Mouse (Mus musculus): ENCODE results near the gene Heyl. TPM values are rescaled to one million over a fixed set of nuclear protein-coding genes. Genes with fewer than 3 reads are reported as not detected.

Heyl gene
- 16.0 and 16.8 TPM in 2 replicates for polyA plus RNA-seq (2014; fragmentation: Nextera tagmentation; extraction: Ambion mirVana)

GRCm38 (mm10) chr4:123233492-123234084, at the start of gene Heyl:
Gene Heyl, plus strand, starts transcription at chr4:123233556.
- under 1% methylated on average over 49 of the region's 52 CpGs for WGBS
- peak within 1 kb of the TSS; percentile 87 for H3K4me2 ChIP-seq (ENCODE audit: low read length)
- DNase-seq (ENCODE audit: low spot score), result peak; percentile 74
- no peaks in the 10 kb centered on the region for H3K9me3 ChIP-seq (ENCODE audit: control insufficient read depth, low read length)
- H3K27me3 ChIP-seq (replicated peaks; ENCODE audit: control insufficient read depth, insufficient read depth, low read length), result peaks cover 7% of the 10 kb centered on the region
- peak; percentile 72 for ATAC-seq (replicated peaks; ENCODE audit: low FRiP score, low TSS enrichment, low read depth)
- H3K27ac ChIP-seq (ENCODE audit: low read depth), result peak within 1 kb of the TSS; percentile 22; the same call in 1 of the 2 replicates
- H3K9ac ChIP-seq (ENCODE audit: low read length), result peak within 1 kb of the TSS; percentile 39
- peaks cover 28% of the 10 kb centered on the region for H3K4me1 ChIP-seq (replicated peaks; ENCODE audit: control insufficient read depth, insufficient read depth, low read length)
- no peaks in the 10 kb centered on the region for H3K36me3 ChIP-seq (ENCODE audit: control insufficient read depth, insufficient read depth, low read length)
- peak within 1 kb of the TSS; percentile 46 for H3K4me3 ChIP-seq (ENCODE audit: low read depth, low read length)

GRCm38 (mm10) chr4:123184816-123185215, 48.5 kb upstream of the Heyl start:
- Histone ChIP-seq H3K4me3 (ENCODE audit: low read depth, low read length) (no peak overlapping the region), H3K4me1 (replicated peaks; ENCODE audit: control insufficient read depth, insufficient read depth, low read length) (peaks cover 6% of the 10 kb centered on the region; the same call in 1 of the 2 replicates), H3K9ac (ENCODE audit: low read length) (no peak overlapping the region), H3K27me3 (replicated peaks; ENCODE audit: control insufficient read depth, insufficient read depth, low read length) (peaks cover 36% of the 10 kb centered on the region), H3K27ac (ENCODE audit: low read depth) (no peak overlapping the region), H3K4me2 (ENCODE audit: low read length) (no peak overlapping the region), H3K36me3 (ENCODE audit: control insufficient read depth, insufficient read depth, low read length) (no peaks in the 10 kb centered on the region), H3K9me3 (ENCODE audit: control insufficient read depth, low read length) (no peaks in the 10 kb centered on the region)
- DNase-seq (ENCODE audit: low spot score) (no peak), ATAC-seq (replicated peaks; ENCODE audit: low FRiP score, low TSS enrichment, low read depth) (no peak)
- 45% methylated on average over 3 of the region's 3 CpGs for WGBS

GRCm38 (mm10) chr4:123192336-123192735, 41.0 kb upstream of the Heyl start:
- Histone ChIP-seq H3K9me3 (ENCODE audit: control insufficient read depth, low read length) (no peaks in the 10 kb centered on the region), H3K36me3 (ENCODE audit: control insufficient read depth, insufficient read depth, low read length) (no peaks in the 10 kb centered on the region), H3K4me2 (ENCODE audit: low read length) (no peak overlapping the region), H3K4me1 (replicated peaks; ENCODE audit: control insufficient read depth, insufficient read depth, low read length) (no peaks in the 10 kb centered on the region), H3K27me3 (replicated peaks; ENCODE audit: control insufficient read depth, insufficient read depth, low read length) (no peaks in the 10 kb centered on the region; the same call in 1 of the 2 replicates), H3K9ac (ENCODE audit: low read length) (no peak overlapping the region), H3K4me3 (ENCODE audit: low read depth, low read length) (no peak overlapping the region), H3K27ac (ENCODE audit: low read depth) (no peak overlapping the region)
- DNase-seq (ENCODE audit: low spot score) (no peak), ATAC-seq (replicated peaks; ENCODE audit: low FRiP score, low TSS enrichment, low read depth) (no peak)
- 80% methylated on average over 11 of the region's 11 CpGs for WGBS

- no peak overlapping the region for H3K9ac ChIP-seq (ENCODE audit: low read length)
- H3K27ac ChIP-seq (ENCODE audit: low read depth), result no peak overlapping the region
- ATAC-seq (replicated peaks; ENCODE audit: low FRiP score, low TSS enrichment, low read depth), result no peak
- 90% methylated on average over 11 of the region's 11 CpGs for WGBS
- no peaks in the 10 kb centered on the region; the same call in 1 of the 2 replicates for H3K27me3 ChIP-seq (replicated peaks; ENCODE audit: control insufficient read depth, insufficient read depth, low read length)
- no peak for DNase-seq (ENCODE audit: low spot score)
- no peak overlapping the region for H3K4me3 ChIP-seq (ENCODE audit: low read depth, low read length)
- no peaks in the 10 kb centered on the region for H3K36me3 ChIP-seq (ENCODE audit: control insufficient read depth, insufficient read depth, low read length)
- no peaks in the 10 kb centered on the region for H3K4me1 ChIP-seq (replicated peaks; ENCODE audit: control insufficient read depth, insufficient read depth, low read length)
- H3K9me3 ChIP-seq (ENCODE audit: control insufficient read depth, low read length), result no peaks in the 10 kb centered on the region
- H3K4me2 ChIP-seq (ENCODE audit: low read length), result no peak overlapping the region
Measured at GRCm38 (mm10) chr4:123193791-123194190, 39.6 kb upstream of the Heyl start.

- H3K27me3 ChIP-seq (replicated peaks; ENCODE audit: control insufficient read depth, insufficient read depth, low read length), result peaks cover 9% of the 10 kb centered on the region
- ATAC-seq (replicated peaks; ENCODE audit: low FRiP score, low TSS enrichment, low read depth) (no peak), DNase-seq (ENCODE audit: low spot score) (no peak)
Measured at GRCm38 (mm10) chr4:123196695-123197094, 36.7 kb upstream of the Heyl start.

GRCm38 (mm10) chr4:123200771-123201185, 32.6 kb upstream of the Heyl start:
- 0 out of 2 replicates have a peak, but pooled peaks cover 7% of the 10 kb centered on the region for H3K4me1 ChIP-seq (replicated peaks; ENCODE audit: control insufficient read depth, insufficient read depth, low read length)
- no peak overlapping the region for H3K27ac ChIP-seq (ENCODE audit: low read depth)
- WGBS, result 2% methylated on average over 15 of the region's 15 CpGs
- H3K9me3 ChIP-seq (ENCODE audit: control insufficient read depth, low read length), result no peaks in the 10 kb centered on the region
- peaks cover 23% of the 10 kb centered on the region for H3K27me3 ChIP-seq (replicated peaks; ENCODE audit: control insufficient read depth, insufficient read depth, low read length)
- peak overlapping the region; percentile 39 for H3K4me3 ChIP-seq (ENCODE audit: low read depth, low read length)
- H3K9ac ChIP-seq (ENCODE audit: low read length), result no peak overlapping the region
- DNase-seq (ENCODE audit: low spot score), result peak; percentile 85
- H3K4me2 ChIP-seq (ENCODE audit: low read length), result peak overlapping the region; percentile 64
- ATAC-seq (replicated peaks; ENCODE audit: low FRiP score, low TSS enrichment, low read depth), result peak; percentile 63; the same call in 1 of the 2 replicates
- no peaks in the 10 kb centered on the region for H3K36me3 ChIP-seq (ENCODE audit: control insufficient read depth, insufficient read depth, low read length)

More at GRCm38 (mm10) chr4:123196695-123197094, 36.7 kb upstream of the Heyl start:
- no peak overlapping the region for H3K27ac ChIP-seq (ENCODE audit: low read depth)
- no peaks in the 10 kb centered on the region for H3K9me3 ChIP-seq (ENCODE audit: control insufficient read depth, low read length)
- H3K9ac ChIP-seq (ENCODE audit: low read length), result no peak overlapping the region
- H3K36me3 ChIP-seq (ENCODE audit: control insufficient read depth, insufficient read depth, low read length), result no peaks in the 10 kb centered on the region
- H3K4me3 ChIP-seq (ENCODE audit: low read depth, low read length), result no peak overlapping the region
- 0 out of 2 replicates have a peak, but pooled peaks cover 4% of the 10 kb centered on the region for H3K4me1 ChIP-seq (replicated peaks; ENCODE audit: control insufficient read depth, insufficient read depth, low read length)
- WGBS, result 62% methylated on average over 6 of the region's 6 CpGs
- no peak overlapping the region for H3K4me2 ChIP-seq (ENCODE audit: low read length)

DNA sequence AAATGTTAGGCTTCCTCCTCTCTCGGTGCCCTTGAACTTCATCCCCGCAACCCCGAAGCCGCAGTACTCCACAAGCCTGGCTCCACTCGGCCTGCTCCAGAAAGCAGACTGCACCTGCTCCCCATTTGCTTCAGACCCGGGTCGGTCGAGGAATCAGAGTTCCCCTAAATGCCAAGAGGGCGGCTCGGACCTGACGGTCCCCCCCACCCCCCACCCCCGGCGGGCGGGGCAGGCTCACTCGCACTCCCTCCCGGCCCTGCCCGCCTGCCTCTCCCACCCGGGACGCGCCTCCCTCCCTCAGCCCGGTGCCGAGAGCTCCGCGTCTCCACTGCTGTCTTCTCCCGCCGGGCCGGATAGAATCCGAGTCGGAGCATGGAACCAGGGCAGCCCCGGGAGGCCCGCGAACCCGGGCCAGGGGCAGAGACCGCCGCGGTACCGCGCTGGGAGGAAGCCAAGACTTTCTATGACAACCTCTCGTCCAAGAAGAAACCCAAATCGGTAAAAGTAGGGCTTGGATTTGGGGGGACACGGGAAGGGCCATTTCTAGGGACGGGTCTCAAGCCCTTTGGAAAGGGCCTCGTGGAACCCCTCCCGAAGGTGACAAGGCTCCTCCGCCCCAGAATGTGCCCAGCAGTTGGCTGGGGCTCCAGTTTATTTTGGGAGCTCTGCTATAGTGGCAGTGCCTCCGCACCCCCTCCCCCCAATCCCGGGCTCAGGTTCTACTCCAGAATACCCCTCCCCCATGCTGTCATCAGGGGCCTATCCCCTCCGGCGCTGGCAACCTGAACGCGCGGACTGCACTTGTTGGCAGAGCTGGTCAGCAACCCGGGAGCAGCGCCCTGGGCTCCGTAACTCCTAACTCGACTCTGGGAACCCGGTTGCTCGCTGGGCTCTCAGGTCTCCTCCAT, 31.9 kb upstream of the Heyl start, which contains the start of gene Nt5c1a:
Gene Nt5c1a (plus strand): TSS at position 319 of the 908 bp plus-strand sequence.
- Histone ChIP-seq H3K27me3 (replicated peaks; ENCODE audit: control insufficient read depth, insufficient read depth, low read length) (peaks cover 23% of the 10 kb centered on the region), H3K9ac (ENCODE audit: low read length) (no peak within 1 kb of the TSS), H3K4me3 (ENCODE audit: low read depth, low read length) (peak within 1 kb of the TSS; percentile 39), H3K4me1 (replicated peaks; ENCODE audit: control insufficient read depth, insufficient read depth, low read length) (0 out of 2 replicates have a peak, but pooled peaks cover 7% of the 10 kb centered on the region), H3K27ac (ENCODE audit: low read depth) (no peak within 1 kb of the TSS), H3K4me2 (ENCODE audit: low read length) (peak within 1 kb of the TSS; percentile 64), H3K36me3 (ENCODE audit: control insufficient read depth, insufficient read depth, low read length) (no peaks in the 10 kb centered on the region), H3K9me3 (ENCODE audit: control insufficient read depth, low read length) (no peaks in the 10 kb centered on the region)
- ATAC-seq (replicated peaks; ENCODE audit: low FRiP score, low TSS enrichment, low read depth) (peak; percentile 48; the same call in 1 of the 2 replicates), DNase-seq (ENCODE audit: low spot score) (peak; percentile 67)
- WGBS, result 2% methylated on average over 54 of the region's 58 CpGs

DNA sequence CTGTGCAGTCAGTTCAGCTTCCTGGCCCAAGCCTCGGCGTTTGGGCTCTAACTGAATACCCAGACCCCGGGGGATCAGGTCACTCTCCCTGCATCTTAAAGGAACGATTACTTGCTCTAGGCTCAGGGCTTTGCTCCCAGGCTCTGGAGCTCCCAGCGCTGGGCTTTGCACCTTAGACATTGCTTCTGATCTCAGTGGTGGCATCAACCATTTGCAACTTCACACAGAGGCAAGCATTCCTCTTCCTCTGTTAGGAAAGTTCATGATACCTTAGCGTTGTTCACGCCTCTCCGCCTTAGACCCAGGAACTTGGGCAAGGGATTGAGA, 31.3 kb upstream of the Heyl start:
- Histone ChIP-seq H3K4me1 (replicated peaks; ENCODE audit: control insufficient read depth, insufficient read depth, low read length) (0 out of 2 replicates have a peak, but pooled peaks cover 7% of the 10 kb centered on the region), H3K27me3 (replicated peaks; ENCODE audit: control insufficient read depth, insufficient read depth, low read length) (peaks cover 23% of the 10 kb centered on the region), H3K4me3 (ENCODE audit: low read depth, low read length) (no peak overlapping the region), H3K9ac (ENCODE audit: low read length) (no peak overlapping the region), H3K36me3 (ENCODE audit: control insufficient read depth, insufficient read depth, low read length) (no peaks in the 10 kb centered on the region), H3K27ac (ENCODE audit: low read depth) (no peak overlapping the region), H3K9me3 (ENCODE audit: control insufficient read depth, low read length) (no peaks in the 10 kb centered on the region), H3K4me2 (ENCODE audit: low read length) (peak overlapping the region; percentile 64; the same call in 1 of the 2 replicates)
- DNase-seq (ENCODE audit: low spot score) (no peak), ATAC-seq (replicated peaks; ENCODE audit: low FRiP score, low TSS enrichment, low read depth) (no peak)
- 16% methylated on average over 8 of the region's 8 CpGs for WGBS

Measured in intestine, embryonic 14.5 days (tissue).